Mouse (Mus musculus): Measurements from ENCODE around the gene Pik3cd. TPM values are rescaled to one million over a fixed set of nuclear protein-coding genes. Genes with fewer than 3 reads are reported as not detected.

The Pik3cd gene
- 0.08 TPM for polyA plus RNA-seq (2014; fragmentation: Illumina TruSeq; extraction: RNeasy Lipid Tissue Mini Kit (QIAGEN cat#74804); ENCODE audit: low read depth, low replicate concordance)

DNA sequence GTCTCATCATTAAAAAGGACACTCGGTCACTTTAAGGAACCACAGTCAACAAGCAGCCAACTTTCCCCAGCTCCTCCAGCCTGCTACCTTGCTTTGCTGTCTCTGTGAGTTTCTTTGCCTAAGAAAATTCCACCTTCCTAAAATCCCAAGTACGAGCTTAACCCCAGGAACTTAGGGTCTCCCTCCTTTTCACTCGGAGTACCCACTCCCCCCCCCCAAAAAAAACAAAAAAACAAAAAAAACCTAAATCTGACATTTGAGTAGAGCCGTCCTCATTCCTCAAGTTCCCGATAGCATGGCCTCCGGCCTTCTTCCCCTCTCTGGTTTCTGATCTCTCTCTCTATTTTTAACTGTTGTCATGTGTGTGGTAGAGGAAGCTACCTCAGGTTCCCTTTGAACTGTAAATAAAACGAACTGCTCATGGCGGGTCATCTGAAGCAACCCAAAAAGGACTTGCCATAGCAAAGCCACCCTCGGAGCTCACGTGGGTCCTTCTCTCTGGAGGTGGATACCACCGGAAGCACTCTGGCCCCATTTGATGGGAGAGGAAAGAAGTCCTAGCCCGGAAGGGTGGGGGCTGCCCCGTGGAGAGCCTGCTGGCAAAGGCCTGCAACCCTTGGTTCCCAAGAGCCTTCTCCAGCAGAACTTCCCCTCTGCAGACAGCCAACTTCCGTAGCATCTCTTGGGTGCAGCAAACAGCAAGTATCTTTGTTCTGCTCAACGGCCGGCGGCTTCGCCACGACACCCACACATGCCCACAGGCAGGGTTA lies at the start of gene Pik3cd:
Pik3cd (minus strand) TSS at position 362 of the 770 bp plus-strand sequence.

GRCm38 (mm10) chr4:149737383-149738324 lies 35.3 kb upstream of the Pik3cd start, which contains the start of gene Tmem201:
Gene Tmem201 (minus strand): TSS chr4:149738044.

Other genes starting within 250 kb of the Pik3cd start
- not detected for gene Rbp7, start 247.6 kb downstream of the Pik3cd start, polyA plus RNA-seq (2014; fragmentation: Illumina TruSeq; extraction: RNeasy Lipid Tissue Mini Kit (QIAGEN cat#74804); ENCODE audit: low read depth, low replicate concordance)
- gene Tmem274, start 225.2 kb downstream of the Pik3cd start, polyA plus RNA-seq (2014; fragmentation: Illumina TruSeq; extraction: RNeasy Lipid Tissue Mini Kit (QIAGEN cat#74804); ENCODE audit: low read depth, low replicate concordance): not detected
- gene Nmnat1, start 217.4 kb downstream of the Pik3cd start, polyA plus RNA-seq (2014; fragmentation: Illumina TruSeq; extraction: RNeasy Lipid Tissue Mini Kit (QIAGEN cat#74804); ENCODE audit: low read depth, low replicate concordance): 5.3 TPM
- gene Lzic, start 217.3 kb downstream of the Pik3cd start, polyA plus RNA-seq (2014; fragmentation: Illumina TruSeq; extraction: RNeasy Lipid Tissue Mini Kit (QIAGEN cat#74804); ENCODE audit: low read depth, low replicate concordance): 13.5 TPM
- 7.8 TPM for gene Ctnnbip1, start 184.3 kb downstream of the Pik3cd start, polyA plus RNA-seq (2014; fragmentation: Illumina TruSeq; extraction: RNeasy Lipid Tissue Mini Kit (QIAGEN cat#74804); ENCODE audit: low read depth, low replicate concordance)
- gene Clstn1, start 116.1 kb downstream of the Pik3cd start, polyA plus RNA-seq (2014; fragmentation: Illumina TruSeq; extraction: RNeasy Lipid Tissue Mini Kit (QIAGEN cat#74804); ENCODE audit: low read depth, low replicate concordance): 9.2 TPM
- 1.1 TPM for gene Tmem201, start 35.5 kb upstream of the Pik3cd start, polyA plus RNA-seq (2014; fragmentation: Illumina TruSeq; extraction: RNeasy Lipid Tissue Mini Kit (QIAGEN cat#74804); ENCODE audit: low read depth, low replicate concordance)
- gene Slc25a33, start 71.7 kb upstream of the Pik3cd start, polyA plus RNA-seq (2014; fragmentation: Illumina TruSeq; extraction: RNeasy Lipid Tissue Mini Kit (QIAGEN cat#74804); ENCODE audit: low read depth, low replicate concordance): 6.6 TPM

All from kidney, adult 10 weeks (tissue).